Mouse (Mus musculus) G1E-ER4 (cell line): Measurements from ENCODE around the gene Hnrnpab. TPM values are rescaled to one million over a fixed set of nuclear protein-coding genes. Genes with fewer than 3 reads are reported as not detected.

Source experiments
- GATA1 ChIP-seq: IDR thresholded peaks from one replicate; pipeline ENCODE4 v1.8.0; 2012; ENCODE audit warnings: low read length, inconsistent platforms
- polyA plus RNA-seq: library from polyadenylated mRNA; stranded (reverse); fragments of >175 nt; gene quantifications from 2 replicates; pipeline ENCODE4 v1.2.3, GENCODE M21; 2012

Hnrnpab gene
- polyA plus RNA-seq, 1 experiment: 1,514 TPM

GRCm38 (mm10) chr11:51554590-51554989 is 52.1 kb downstream of the Hnrnpab start:
- TF ChIP-seq GATA1: no peak

- no peak for TF ChIP-seq GATA1
These were observed 54.6 kb downstream of the Hnrnpab start for GRCm38 (mm10) chr11:51552091-51552490.

- no peak for TF ChIP-seq GATA1
These were observed 55.4 kb downstream of the Hnrnpab start for GRCm38 (mm10) chr11:51551253-51551652.

Other genes with a start within 250 kb of the Hnrnpab start
- gene Phykpl, start 22.1 kb downstream of the Hnrnpab start, polyA plus RNA-seq: 22.2 and 23.7 TPM in 2 replicates
- gene Nhp2, start 12.9 kb upstream of the Hnrnpab start, polyA plus RNA-seq: 247 and 258 TPM in 2 replicates
- gene Rmnd5b, start 29.0 kb upstream of the Hnrnpab start, polyA plus RNA-seq: 20.4 and 25.3 TPM in 2 replicates
- gene N4bp3, start 44.0 kb upstream of the Hnrnpab start, polyA plus RNA-seq: 0.11 and 0.12 TPM in 2 replicates
- gene D930048N14Rik, start 44.1 kb upstream of the Hnrnpab start, polyA plus RNA-seq: not detected in 2 replicates
- 2.0 and 2.6 TPM in 2 replicates for gene 0610009B22Rik, start 82.0 kb upstream of the Hnrnpab start, polyA plus RNA-seq
- 22.7 and 25.8 TPM in 2 replicates for gene Sec24a, start 156.8 kb upstream of the Hnrnpab start, polyA plus RNA-seq
- gene Sar1b, start 156.8 kb upstream of the Hnrnpab start, polyA plus RNA-seq: 4.3 and 4.6 TPM in 2 replicates